Mouse (Mus musculus) splenic B cell, adult 2 months (primary cell): Measurements from ENCODE around the gene Fem1b.
"Not testable (repeated sequence)": the region's sequence is repeated elsewhere in the genome, so short reads cannot be mapped to it uniquely, and the experiment has no call there.

ENCODE experiments used
- DNase-seq: peaks from one replicate; pipeline ENCODE4 v3.0.0-alpha.2; 2011; ENCODE audit warnings: low read depth, low spot score
- H3K27me3 ChIP-seq: 2 replicates; pipeline ENCODE4 v1.6.1; 2012; ENCODE audit warnings: mild to moderate bottlenecking, low read length, moderate library complexity, mixed read lengths; ENCODE audit not compliant: control insufficient read depth, poor library complexity, insufficient read depth, severe bottlenecking
- H3K36me3 ChIP-seq: 2 replicates; pipeline ENCODE4 v1.6.1; 2012; ENCODE audit warnings: mild to moderate bottlenecking, low read length, moderate library complexity, mixed read lengths; ENCODE audit not compliant: control insufficient read depth, poor library complexity, insufficient read depth, severe bottlenecking

Fem1b gene

DNA sequence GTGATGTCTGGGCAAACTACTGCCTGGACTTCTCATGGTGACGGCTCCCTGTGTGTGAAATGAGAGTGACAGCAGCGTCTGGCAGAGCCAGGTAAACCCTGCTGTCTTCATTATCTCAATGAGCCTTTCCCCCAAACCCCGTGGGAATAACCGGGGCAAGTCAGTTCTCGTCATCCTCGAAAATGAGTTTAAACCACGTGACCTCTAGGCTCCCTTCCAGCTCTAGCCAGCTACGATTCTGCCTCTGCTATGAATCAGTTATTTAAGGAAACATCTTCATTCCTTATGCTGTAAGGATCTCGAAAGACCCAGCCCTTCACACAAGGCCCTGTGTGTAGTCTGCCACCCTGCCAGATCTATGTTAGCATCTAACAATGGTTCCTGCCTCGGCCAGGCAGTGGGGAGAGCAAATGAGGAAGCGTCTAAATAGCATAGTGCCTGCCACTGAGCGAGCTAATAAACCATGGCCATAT is 5.4 kb upstream of the Fem1b start:
- DNase-seq, result peak; percentile 70
- no peaks in the 10 kb centered on the region for H3K36me3 ChIP-seq
- no peaks in the 10 kb centered on the region for H3K27me3 ChIP-seq

- DNase-seq, result peak; percentile 66
- H3K36me3 ChIP-seq, result no peaks in the 10 kb centered on the region
- H3K27me3 ChIP-seq, result no peaks in the 10 kb centered on the region
Measured at GRCm38 (mm10) chr9:62816323-62817098, 4.8 kb upstream of the Fem1b start.

DNA sequence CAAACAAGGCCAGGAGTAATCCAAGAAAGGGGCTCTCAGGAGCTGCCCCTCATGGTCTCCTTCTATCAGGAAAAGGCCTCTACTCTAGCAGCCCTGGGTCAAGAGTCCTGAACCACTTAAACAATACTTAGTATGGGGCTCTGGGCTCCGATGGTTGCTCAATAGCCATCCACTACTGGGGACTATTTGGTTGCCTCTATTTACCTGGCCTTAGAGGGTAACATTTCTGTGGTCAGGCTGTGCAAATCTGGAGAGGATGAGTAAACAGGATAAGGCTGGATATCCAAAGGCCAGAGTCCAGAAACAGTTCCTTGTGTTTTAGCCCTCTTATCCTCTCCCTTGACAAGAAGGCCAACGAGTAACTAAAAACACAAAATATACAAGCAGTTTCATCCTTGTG is 3.0 kb upstream of the Fem1b start:
- no peak for DNase-seq
- no peaks in the 10 kb centered on the region for H3K36me3 ChIP-seq
- no peaks in the 10 kb centered on the region for H3K27me3 ChIP-seq

- DNase-seq, result no peak
- H3K36me3 ChIP-seq, result no peaks in the 10 kb centered on the region
Measured at GRCm38 (mm10) chr9:62812216-62813049, 699 bp upstream of the Fem1b start.

GRCm38 (mm10) chr9:62810543-62811515 is 905 bp downstream of the Fem1b start:
- Histone ChIP-seq H3K27me3 (no peaks in the 10 kb centered on the region), H3K36me3 (no peaks in the 10 kb centered on the region)
- DNase-seq, result peak; percentile 61

More at GRCm38 (mm10) chr9:62812216-62813049, 699 bp upstream of the Fem1b start:
- no peaks in the 10 kb centered on the region for H3K27me3 ChIP-seq

DNA sequence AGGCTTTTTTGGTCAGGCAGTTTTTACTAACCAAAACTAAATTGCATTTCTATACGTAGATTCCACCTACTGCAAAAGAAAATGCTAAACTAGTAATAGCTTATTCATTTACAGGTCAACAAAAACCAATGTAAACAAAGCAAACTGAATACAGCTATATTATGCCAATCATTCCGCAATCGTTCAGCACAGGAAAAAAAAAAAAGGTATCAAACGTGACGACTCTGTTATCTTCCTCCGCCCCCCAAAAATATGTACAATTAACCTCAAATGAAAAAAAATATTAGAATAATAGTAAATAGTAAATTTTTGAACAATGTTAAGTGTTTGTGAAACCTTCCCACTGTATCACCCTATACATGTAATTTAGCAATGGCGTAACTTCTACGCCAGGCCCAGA is 1.6 kb downstream of the Fem1b start:
- Histone ChIP-seq H3K27me3 (no peaks in the 10 kb centered on the region), H3K36me3 (no peaks in the 10 kb centered on the region)
- DNase-seq, result no peak

- not testable (repeated sequence) for DNase-seq, H3K27me3 ChIP-seq, H3K36me3 ChIP-seq
Measured at GRCm38 (mm10) chr9:62799218-62799617, 12.5 kb downstream of the Fem1b start.

DNA sequence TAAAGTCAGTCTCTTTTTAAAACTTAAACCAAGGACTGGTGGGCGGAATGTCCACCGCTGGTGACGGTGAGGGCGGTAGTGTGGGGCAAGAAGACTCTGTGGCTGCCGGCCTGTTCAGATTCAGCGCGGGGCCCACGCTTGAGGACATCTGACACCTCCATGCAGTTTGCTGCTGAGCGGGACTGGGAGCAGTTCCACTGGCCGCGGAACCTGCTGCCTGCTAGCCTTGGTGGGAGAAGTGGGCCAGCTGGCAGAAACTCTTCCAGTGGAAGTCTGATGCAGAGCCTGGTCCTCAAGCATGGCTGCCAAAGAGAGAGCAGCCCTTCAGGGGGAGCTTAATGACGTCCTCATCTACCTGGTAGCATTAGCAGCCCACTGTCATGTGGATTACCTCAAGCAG is 21.9 kb downstream of the Fem1b start:
- Histone ChIP-seq H3K36me3 (no peaks in the 10 kb centered on the region; the same call in 1 of the 2 replicates), H3K27me3 (no peaks in the 10 kb centered on the region)
- no peak for DNase-seq

DNA sequence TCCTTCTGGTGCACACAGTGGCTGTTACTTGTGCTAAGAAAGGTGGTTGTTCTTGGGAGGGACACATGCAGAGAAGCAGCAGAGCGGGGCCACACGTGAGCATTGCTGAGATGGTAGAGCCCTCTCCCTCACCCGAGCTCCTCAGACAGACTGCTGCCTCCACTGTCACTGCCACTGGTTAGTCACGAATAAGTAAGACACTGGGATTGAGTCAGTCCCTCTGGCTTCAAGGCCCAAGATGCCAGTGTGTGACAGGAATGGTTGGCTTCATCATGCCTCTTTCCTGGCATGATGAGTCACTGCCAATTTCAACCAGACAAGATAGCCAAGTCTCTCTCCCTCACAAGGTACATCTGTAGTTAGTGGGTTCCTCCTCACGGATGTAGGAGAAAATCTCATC is 25.0 kb downstream of the Fem1b start:
- DNase-seq, result no peak
- no peaks in the 10 kb centered on the region for H3K27me3 ChIP-seq
- H3K36me3 ChIP-seq, result no peaks in the 10 kb centered on the region

DNA sequence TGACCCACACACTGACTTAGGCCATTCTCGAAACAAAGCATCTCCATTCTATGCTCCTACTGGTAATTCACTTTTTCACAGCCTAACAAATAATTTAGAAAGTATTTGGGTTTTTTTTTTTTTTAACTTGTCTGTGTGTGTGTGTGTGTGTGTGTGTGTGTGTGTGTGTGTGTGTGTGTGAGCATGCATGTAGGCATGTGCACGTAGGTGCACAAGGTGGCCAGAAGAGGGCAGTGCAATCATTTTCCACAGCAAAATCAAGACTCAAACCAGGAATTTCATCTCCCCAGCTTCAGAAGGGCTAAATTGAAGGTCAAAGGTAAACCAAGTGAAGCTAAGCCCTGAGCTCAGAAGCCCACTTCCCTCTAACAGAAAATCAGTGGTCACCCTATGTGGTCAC is 27.5 kb downstream of the Fem1b start:
- H3K36me3 ChIP-seq, result no peaks in the 10 kb centered on the region
- no peak for DNase-seq
- H3K27me3 ChIP-seq, result no peaks in the 10 kb centered on the region

- peak; percentile 19 for DNase-seq
- Histone ChIP-seq H3K27me3 (no peaks in the 10 kb centered on the region), H3K36me3 (no peaks in the 10 kb centered on the region)
Measured at GRCm38 (mm10) chr9:62782976-62783781, 28.6 kb downstream of the Fem1b start.

- no peak for DNase-seq
- H3K27me3 ChIP-seq, result no peaks in the 10 kb centered on the region
Measured at GRCm38 (mm10) chr9:62781965-62782364, 29.8 kb downstream of the Fem1b start.

GRCm38 (mm10) chr9:62778721-62779120 is 33.0 kb downstream of the Fem1b start:
- DNase-seq, result no peak
- H3K36me3 ChIP-seq, result no peaks in the 10 kb centered on the region
- no peaks in the 10 kb centered on the region for H3K27me3 ChIP-seq

More at GRCm38 (mm10) chr9:62781965-62782364, 29.8 kb downstream of the Fem1b start:
- H3K36me3 ChIP-seq, result no peaks in the 10 kb centered on the region

GRCm38 (mm10) chr9:62777461-62777860 is 34.3 kb downstream of the Fem1b start:
- Histone ChIP-seq H3K27me3 (no peaks in the 10 kb centered on the region), H3K36me3 (no peaks in the 10 kb centered on the region)
- DNase-seq, result peak; percentile 73
